Mouse (Mus musculus) cerebellum, adult 2 months (tissue): ENCODE data around the gene Vash2.

Source experiments
- CTCF ChIP-seq: fragments of 200-500 bp; IDR thresholded peaks from 2 replicates; pipeline ENCODE4 v1.5.1; 2011; ENCODE audit warnings: low read depth, mild to moderate bottlenecking, control low read depth, low read length, moderate library complexity, borderline replicate concordance; ENCODE audit not compliant: insufficient read depth
- POLR2A ChIP-seq: fragments of 200-500 bp; IDR thresholded peaks from 2 replicates; pipeline ENCODE4 v1.6.1; 2011; ENCODE audit warnings: low read length, control low read depth, borderline replicate concordance; ENCODE audit not compliant: insufficient read depth

GRCm38 (mm10) chr1:190927311-190927710 is 51.8 kb downstream of the Vash2 start:
- TF ChIP-seq CTCF (no peak), POLR2A (no peak)
